Mouse (Mus musculus) C2C12 (cell line): ENCODE measurements around the gene Klhl21.

Experiments used
- CEBPB ChIP-seq: IDR thresholded peaks from one replicate; pipeline ENCODE4 v1.6.1; 2011; ENCODE audit warnings: low read depth, mild to moderate bottlenecking, control low read depth, moderate library complexity
- CTCF ChIP-seq: IDR thresholded peaks from one replicate; pipeline ENCODE4 v1.5.1; 2011; ENCODE audit not compliant: control insufficient read depth, insufficient read depth, insufficient read length
- MAX ChIP-seq: IDR thresholded peaks from one replicate; pipeline ENCODE4 v1.6.1; 2011; ENCODE audit warnings: mild to moderate bottlenecking, control low read depth
- MYOD1 ChIP-seq: IDR thresholded peaks from one replicate; pipeline ENCODE4 v1.6.1; 2011; ENCODE audit warnings: low read depth; ENCODE audit not compliant: control insufficient read depth, insufficient read length
- MYOG ChIP-seq: IDR thresholded peaks from one replicate; pipeline ENCODE4 v1.6.1; 2011; ENCODE audit not compliant: control insufficient read depth, insufficient read length; ENCODE audit errors: extremely low read depth

DNA sequence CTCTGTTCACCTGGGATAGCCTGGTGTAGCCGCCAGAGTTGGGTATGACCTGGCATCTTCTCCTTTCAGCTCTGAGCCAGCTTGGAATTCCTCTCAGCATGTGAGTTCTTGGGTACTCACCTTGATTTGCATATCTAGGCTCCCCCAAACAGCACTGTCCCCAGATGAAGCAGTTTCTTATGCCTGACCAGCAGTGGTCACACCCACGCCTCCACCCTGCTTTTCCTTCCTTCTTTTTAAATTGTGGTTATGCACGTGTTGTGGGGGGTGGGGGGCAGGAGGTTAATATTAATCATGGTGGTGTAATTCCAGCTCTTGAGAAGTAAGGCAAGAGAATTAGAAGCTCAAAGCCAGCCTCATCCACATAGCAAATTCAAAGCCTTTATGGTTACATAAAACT is 45.8 kb upstream of the Klhl21 start:
- TF ChIP-seq MYOG: no peak
- no peak for TF ChIP-seq MAX
- no peak for TF ChIP-seq CTCF
- TF ChIP-seq CEBPB: no peak
- no peak for TF ChIP-seq MYOD1
